Mouse (Mus musculus) forebrain, embryonic 10.5 days (tissue): ENCODE results near the gene Cntn4. TPM values are rescaled to one million over a fixed set of nuclear protein-coding genes. Genes with fewer than 3 reads are reported as not detected.

Experiments
- DNase-seq: peaks from one replicate; pipeline ENCODE4 v3.0.0-alpha.2; 2017; ENCODE audit warnings: low spot score; ENCODE audit errors: extremely low spot score
- H3K27ac ChIP-seq: fragments of 300-500 bp; sonication (generic); 2 replicates; pipeline ENCODE4 v1.5.1; 2016; ENCODE audit warnings: mild to moderate bottlenecking
- H3K27me3 ChIP-seq: fragments of 300-500 bp; sonication (generic); 2 replicates; pipeline ENCODE4 v1.6.1; 2016; ENCODE audit warnings: mild to moderate bottlenecking; ENCODE audit not compliant: poor library complexity, severe bottlenecking
- H3K36me3 ChIP-seq: fragments of 300-500 bp; sonication (generic); replicated peaks from 2 replicates; pipeline ENCODE4 v1.6.1; 2016; ENCODE audit warnings: mild to moderate bottlenecking, moderate library complexity
- H3K4me1 ChIP-seq: fragments of 300-500 bp; sonication (generic); 2 replicates; pipeline ENCODE4 v1.6.1; 2016
- H3K4me3 ChIP-seq: fragments of 300-500 bp; sonication (generic); 2 replicates; pipeline ENCODE4 v1.5.1; 2016; ENCODE audit warnings: mild to moderate bottlenecking, moderate library complexity
- H3K9me3 ChIP-seq: fragments of 300-500 bp; sonication (generic); 2 replicates; pipeline ENCODE4 v1.6.1; 2016; ENCODE audit warnings: mild to moderate bottlenecking, moderate library complexity
- WGBS: fragments of 180-500 bp; shearing (Covaris S2); methylation state at CpG from one replicate; pipeline ENCODE4 v1.1.7; 2016; 5-methylcytosine and 5-hydroxymethylcytosine counted together
- polyA plus RNA-seq: library from polyadenylated mRNA; unstranded; fragments of >200 nt; fragmentation: Nextera tagmentation; extraction: Ambion mirVana; gene quantifications from 2 replicates; pipeline ENCODE4 v1.2.1, GENCODE M21; 2016

Gene Cntn4
- polyA plus RNA-seq, 1 experiment from 2014 or later, result 0.16 TPM

GRCm38 (mm10) chr6:106153530-106153929 lies 476.1 kb downstream of the Cntn4 start:
- 66% methylated on average over 2 of the region's 2 CpGs for WGBS
- no peaks in the 10 kb centered on the region for H3K9me3 ChIP-seq
- H3K27me3 ChIP-seq, result no peaks in the 10 kb centered on the region
- no peak overlapping the region for H3K27ac ChIP-seq
- H3K36me3 ChIP-seq, result no peaks in the 10 kb centered on the region
- H3K4me3 ChIP-seq, result no peak overlapping the region
- no peak for DNase-seq
- no peaks in the 10 kb centered on the region for H3K4me1 ChIP-seq

GRCm38 (mm10) chr6:106155362-106155761 lies 477.9 kb downstream of the Cntn4 start:
- Histone ChIP-seq H3K9me3 (no peaks in the 10 kb centered on the region), H3K4me3 (no peak overlapping the region), H3K4me1 (no peaks in the 10 kb centered on the region), H3K27me3 (no peaks in the 10 kb centered on the region), H3K36me3 (no peaks in the 10 kb centered on the region), H3K27ac (no peak overlapping the region)
- 82% methylated on average over 3 of the region's 3 CpGs for WGBS
- no peak for DNase-seq

GRCm38 (mm10) chr6:106177546-106177945 lies 500.1 kb downstream of the Cntn4 start:
- no peak overlapping the region for H3K27ac ChIP-seq
- 91% methylated on average over 5 of the region's 5 CpGs for WGBS
- no peaks in the 10 kb centered on the region for H3K4me1 ChIP-seq
- H3K27me3 ChIP-seq, result no peaks in the 10 kb centered on the region
- H3K36me3 ChIP-seq, result no peaks in the 10 kb centered on the region
- no peak overlapping the region for H3K4me3 ChIP-seq
- no peaks in the 10 kb centered on the region for H3K9me3 ChIP-seq
- DNase-seq, result no peak

DNA sequence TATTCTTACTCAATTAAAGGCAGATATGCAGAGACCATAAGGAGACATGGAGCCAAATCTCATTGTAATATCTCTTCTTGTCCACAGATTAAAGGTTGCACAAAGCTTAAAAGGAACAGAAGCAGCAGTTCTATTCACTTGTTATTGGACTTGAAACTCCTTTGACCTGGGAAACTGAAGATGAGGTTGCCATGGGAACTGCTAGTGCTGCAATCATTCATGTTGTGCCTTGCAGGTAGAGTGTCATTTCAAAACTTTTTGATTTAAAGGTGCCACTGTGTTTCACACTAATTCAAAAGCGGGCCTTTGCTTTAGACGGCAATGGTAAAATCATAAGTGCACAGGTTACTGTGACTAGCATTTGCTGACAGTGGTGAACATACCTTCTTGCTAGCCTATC lies 504.1 kb downstream of the Cntn4 start:
- H3K4me1 ChIP-seq, result no peaks in the 10 kb centered on the region
- 98% methylated on average over 2 of the region's 2 CpGs for WGBS
- no peak overlapping the region for H3K4me3 ChIP-seq
- H3K36me3 ChIP-seq, result no peaks in the 10 kb centered on the region
- H3K27me3 ChIP-seq, result no peaks in the 10 kb centered on the region
- no peak overlapping the region for H3K27ac ChIP-seq
- no peak for DNase-seq
- H3K9me3 ChIP-seq, result no peaks in the 10 kb centered on the region

DNA sequence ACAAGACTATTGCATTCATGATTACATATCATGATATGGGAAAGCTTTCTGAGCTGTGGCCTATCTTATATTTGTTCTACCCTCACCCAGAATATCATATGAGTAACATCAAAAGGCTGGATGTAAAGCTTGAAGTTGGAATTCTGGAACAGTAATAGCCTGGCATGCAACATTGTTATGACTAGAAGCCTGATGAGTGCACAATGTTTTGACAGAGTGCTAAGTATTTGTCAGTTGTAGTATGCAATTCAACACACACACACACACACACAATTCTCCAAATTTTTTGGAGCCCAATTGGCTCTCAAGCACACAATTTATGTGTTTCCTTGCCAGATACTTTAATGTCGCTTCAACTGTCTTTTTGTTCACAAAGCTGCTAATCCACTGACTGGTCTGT lies 523.5 kb downstream of the Cntn4 start:
- Histone ChIP-seq H3K36me3 (no peaks in the 10 kb centered on the region), H3K27me3 (no peaks in the 10 kb centered on the region), H3K9me3 (no peaks in the 10 kb centered on the region), H3K4me1 (no peaks in the 10 kb centered on the region), H3K4me3 (no peak overlapping the region), H3K27ac (no peak overlapping the region)
- DNase-seq, result no peak
- 84% methylated on average over 1 of the region's 1 CpGs for WGBS

DNA sequence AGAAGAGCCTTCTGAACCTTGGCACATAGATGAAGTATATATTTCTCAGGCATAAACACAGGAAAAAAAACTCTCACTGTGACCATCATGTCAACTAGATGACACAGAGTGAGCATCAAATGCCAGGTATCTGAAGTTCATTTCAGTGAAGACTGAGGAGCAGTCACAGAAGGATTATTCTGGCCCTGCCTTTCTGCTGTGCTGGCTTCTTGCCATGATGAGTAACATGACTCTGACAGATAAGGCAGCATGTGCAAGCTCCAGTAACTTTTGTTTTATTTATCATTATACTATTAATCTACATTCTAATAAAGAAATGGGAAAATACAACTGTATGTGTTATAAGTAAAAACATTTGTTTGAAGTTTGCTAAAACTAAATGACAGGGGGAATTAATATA lies 529.9 kb downstream of the Cntn4 start:
- Histone ChIP-seq H3K4me3 (no peak overlapping the region), H3K27ac (no peak overlapping the region), H3K4me1 (no peaks in the 10 kb centered on the region), H3K9me3 (no peaks in the 10 kb centered on the region), H3K36me3 (no peaks in the 10 kb centered on the region), H3K27me3 (no peaks in the 10 kb centered on the region)
- no peak for DNase-seq

GRCm38 (mm10) chr6:106213071-106213470 lies 535.6 kb downstream of the Cntn4 start:
- Histone ChIP-seq H3K36me3 (no peaks in the 10 kb centered on the region), H3K27ac (no peak overlapping the region), H3K4me3 (no peak overlapping the region), H3K27me3 (no peaks in the 10 kb centered on the region), H3K4me1 (no peaks in the 10 kb centered on the region), H3K9me3 (no peaks in the 10 kb centered on the region)
- WGBS, result 93% methylated on average over 4 of the region's 4 CpGs
- no peak for DNase-seq

- H3K9me3 ChIP-seq, result no peaks in the 10 kb centered on the region
- no peak overlapping the region for H3K27ac ChIP-seq
- H3K4me1 ChIP-seq, result no peaks in the 10 kb centered on the region
- H3K4me3 ChIP-seq, result no peak overlapping the region
- H3K27me3 ChIP-seq, result no peaks in the 10 kb centered on the region
- no peaks in the 10 kb centered on the region for H3K36me3 ChIP-seq
- 83% methylated on average over 12 of the region's 12 CpGs for WGBS
- no peak for DNase-seq
Measured at GRCm38 (mm10) chr6:106237046-106237948, 559.8 kb downstream of the Cntn4 start.

DNA sequence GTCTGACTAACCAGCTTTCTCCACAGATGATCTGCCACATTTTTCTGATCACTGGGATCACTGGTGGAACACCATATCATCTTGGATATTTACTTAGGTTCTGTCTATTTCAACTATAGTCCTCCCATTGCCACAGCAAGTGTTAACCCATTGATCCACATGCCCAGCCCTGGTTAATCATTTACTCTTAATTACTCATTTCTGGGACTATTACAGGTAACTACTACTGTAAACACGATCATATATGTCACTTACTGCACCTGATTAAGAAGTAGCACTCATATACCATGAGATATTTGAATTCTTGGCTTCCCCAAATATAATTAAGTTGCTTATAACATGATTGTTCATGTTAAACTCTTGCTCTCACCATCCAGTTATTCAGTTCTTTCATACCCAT lies 564.1 kb downstream of the Cntn4 start:
- H3K4me1 ChIP-seq, result no peaks in the 10 kb centered on the region

DNA sequence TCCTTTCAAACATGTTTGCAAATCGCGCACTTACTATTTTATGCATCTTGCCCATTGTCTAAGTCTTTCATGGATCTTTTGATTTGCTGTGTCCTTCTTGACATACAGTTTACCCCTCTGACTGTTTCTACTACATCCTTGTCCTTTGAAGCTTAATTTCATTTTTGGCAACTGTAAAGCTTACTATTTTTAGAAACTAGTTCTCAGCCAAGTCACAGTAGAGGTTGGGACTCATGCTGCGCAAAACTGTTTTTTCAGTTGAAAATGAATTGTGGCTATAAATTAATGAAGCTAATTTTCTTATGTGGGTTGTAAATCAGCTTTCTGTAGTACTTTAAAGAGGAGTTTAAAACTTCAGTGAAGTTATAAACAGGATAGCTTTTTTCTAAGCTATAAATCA lies 585.9 kb downstream of the Cntn4 start:
- Histone ChIP-seq H3K36me3 (no peaks in the 10 kb centered on the region), H3K27ac (no peak overlapping the region), H3K4me3 (no peak overlapping the region), H3K27me3 (no peaks in the 10 kb centered on the region), H3K4me1 (no peaks in the 10 kb centered on the region), H3K9me3 (no peaks in the 10 kb centered on the region)
- WGBS, result over 99% methylated on average over 3 of the region's 3 CpGs
- DNase-seq, result no peak

More for the DNA sequence above, 564.1 kb downstream of the Cntn4 start:
- Histone ChIP-seq H3K27me3 (no peaks in the 10 kb centered on the region), H3K4me3 (no peak overlapping the region), H3K36me3 (no peaks in the 10 kb centered on the region), H3K27ac (no peak overlapping the region), H3K9me3 (no peaks in the 10 kb centered on the region)
- DNase-seq, result no peak
- 76% methylated on average over 1 of the region's 1 CpGs for WGBS

DNA sequence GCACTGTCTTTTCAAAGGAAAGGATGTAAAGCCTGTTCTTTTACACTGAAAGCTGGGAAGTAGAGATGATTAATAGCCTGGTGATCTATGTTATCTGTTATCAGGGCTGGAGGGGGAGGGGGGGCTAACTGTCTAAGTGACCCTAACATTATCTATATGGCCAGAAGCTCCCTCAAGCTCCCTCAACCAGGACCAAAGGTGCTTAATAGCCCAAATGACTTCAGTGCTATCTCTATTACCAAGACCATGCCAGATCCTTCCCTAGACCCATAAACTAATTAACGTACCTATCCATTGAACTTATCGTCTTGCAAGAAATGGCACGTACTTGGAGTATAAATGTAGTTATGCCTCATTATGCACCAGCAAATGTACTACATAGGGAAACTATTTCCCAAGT lies 588.0 kb downstream of the Cntn4 start:
- 95% methylated on average over 3 of the region's 3 CpGs for WGBS
- DNase-seq, result no peak
- H3K36me3 ChIP-seq, result no peaks in the 10 kb centered on the region

GRCm38 (mm10) chr6:106266304-106266703 lies 588.8 kb downstream of the Cntn4 start:
- no peak overlapping the region for H3K4me3 ChIP-seq
- no peaks in the 10 kb centered on the region for H3K9me3 ChIP-seq
- 89% methylated on average over 2 of the region's 2 CpGs for whole genome bisulfite sequencing
- H3K36me3 ChIP-seq, result no peaks in the 10 kb centered on the region
- H3K27ac ChIP-seq, result no peak overlapping the region
- no peak for DNase-seq
- H3K27me3 ChIP-seq, result no peaks in the 10 kb centered on the region
- no peaks in the 10 kb centered on the region for H3K4me1 ChIP-seq

More for the DNA sequence above, 588.0 kb downstream of the Cntn4 start:
- Histone ChIP-seq H3K27ac (no peak overlapping the region), H3K4me1 (no peaks in the 10 kb centered on the region), H3K9me3 (no peaks in the 10 kb centered on the region), H3K27me3 (no peaks in the 10 kb centered on the region), H3K4me3 (no peak overlapping the region)

- WGBS, result 87% methylated on average over 4 of the region's 4 CpGs
- H3K4me1 ChIP-seq, result no peaks in the 10 kb centered on the region
- no peaks in the 10 kb centered on the region for H3K9me3 ChIP-seq
- H3K36me3 ChIP-seq, result no peaks in the 10 kb centered on the region
- no peaks in the 10 kb centered on the region for H3K27me3 ChIP-seq
- DNase-seq, result no peak
- H3K27ac ChIP-seq, result no peak overlapping the region
- H3K4me3 ChIP-seq, result no peak overlapping the region
Measured at GRCm38 (mm10) chr6:106268723-106269122, 591.3 kb downstream of the Cntn4 start.
